Mouse (Mus musculus) heart, adult 2 months (tissue): ENCODE measurements at regions not wholly inside any gene's neighbourhood (a gene's known extent, or its start where the extent isn't known, plus 50 kb on each side); places are given as distances from the start of the nearest gene placed in this dataset.

Experiments
- EP300 ChIP-seq: fragments of 200-500 bp; IDR thresholded peaks from 2 replicates; pipeline ENCODE4 v1.6.1; 2011; ENCODE audit warnings: low read depth, low read length, control low read depth; ENCODE audit not compliant: insufficient read depth
- POLR2A ChIP-seq: fragments of 200-500 bp; IDR thresholded peaks from 2 replicates; pipeline ENCODE4 v1.6.1; 2011; ENCODE audit warnings: mild to moderate bottlenecking, low read depth, low read length, control low read depth; ENCODE audit not compliant: insufficient read depth

DNA sequence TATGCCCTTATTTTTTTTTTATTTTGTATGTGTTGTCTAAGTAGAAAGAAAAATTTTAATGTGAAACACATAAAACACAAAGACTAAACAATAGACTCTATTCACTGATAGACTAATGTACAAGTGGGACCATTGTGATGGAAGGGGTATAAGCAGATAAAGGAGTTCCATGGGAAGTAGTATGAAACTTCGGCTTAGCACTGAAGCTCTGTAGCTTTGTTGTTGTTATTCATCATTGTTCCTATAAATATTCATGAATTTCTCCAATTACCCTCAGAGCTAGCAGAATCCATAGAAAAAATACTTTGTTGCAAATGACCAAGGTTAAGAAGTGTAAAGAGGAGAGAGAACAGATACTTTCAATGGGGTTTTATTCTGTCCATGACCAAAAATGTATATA, 718.7 kb downstream of the Pcdh7 start:
- TF ChIP-seq POLR2A: no peak
- no peak for TF ChIP-seq EP300
